Comparison of ENCODE assay signal across 10 mouse cellular contexts in genomic region chr17:50439365-50439764, GRCm38 (mm10).
DNase-seq lines count a peak whose midpoint lies in the region; ATAC-seq lines count a peak whose summit lies in the region.
"Had no signal": no experiment of that assay in that cellular context is flagged by ENCODE, and none has a peak within 500 bp of the region (broad histone marks: within the 10 kb centered on the region; RNA-seq: fewer than 3 reads in every experiment).

No protein-coding gene starts in this region.

- H3K4me2 ChIP-seq in kidney, embryonic 15.5 days = no peak overlapping the region
- no peak overlapping the region for H3K4me2 ChIP-seq in forebrain, embryonic 15.5 days (replicated peaks)
- H3K4me2 ChIP-seq: heart, embryonic 13.5 days had no signal

- H3K9me3 ChIP-seq in heart, embryonic 10.5 days = no peaks in the 10 kb centered on the region
- H3K9me3 ChIP-seq in kidney, embryonic 15.5 days (replicated peaks) = no peaks in the 10 kb centered on the region
- no peaks in the 10 kb centered on the region for H3K9me3 ChIP-seq in forebrain, embryonic 15.5 days
- H3K9me3 ChIP-seq: heart, embryonic 13.5 days had no signal

- H3K4me1 ChIP-seq in heart, embryonic 10.5 days = 0 out of 2 replicates have a peak, but pooled peaks cover 2% of the 10 kb centered on the region
- H3K4me1 ChIP-seq in kidney, embryonic 15.5 days = 0 out of 2 replicates have a peak, but pooled peaks cover 13% of the 10 kb centered on the region
- H3K4me1 ChIP-seq in forebrain, embryonic 15.5 days = 0 out of 2 replicates have a peak, but pooled peaks cover 4% of the 10 kb centered on the region

- peak; percentile 77; the same call in 1 of the 2 replicates for ATAC-seq in kidney, embryonic 15.5 days (replicated peaks; ENCODE audit: low FRiP score)
- ATAC-seq in forebrain, embryonic 15.5 days (replicated peaks) = no peak

- DNase-seq in heart, adult 11 months = peak; percentile 96
- no peak for DNase-seq in heart, embryonic 10.5 days (ENCODE audit: low spot score)
- peak; percentile 64 for DNase-seq in adipocyte (ENCODE audit: low spot score)
- DNase-seq in gastrocnemius, postnatal 25 days = peak; percentile 42
- DNase-seq in frontal cortex, postnatal 25 days (ENCODE audit: low spot score in 2 of 2) = no peak
- no peak for DNase-seq in ovary, postnatal 14 days (ENCODE audit: low spot score)
- DNase-seq: right cerebral cortex, postnatal 25 days had no signal

- no peak overlapping the region for H3K4me3 ChIP-seq in heart, embryonic 10.5 days
- H3K4me3 ChIP-seq in kidney, embryonic 15.5 days (replicated peaks) = no peak overlapping the region
- no peak overlapping the region for H3K4me3 ChIP-seq in forebrain, embryonic 15.5 days
- H3K4me3 ChIP-seq: heart, embryonic 13.5 days had no signal

- H3K36me3 ChIP-seq in heart, embryonic 10.5 days = no peaks in the 10 kb centered on the region
- no peaks in the 10 kb centered on the region for H3K36me3 ChIP-seq in kidney, embryonic 15.5 days
- H3K36me3 ChIP-seq in forebrain, embryonic 15.5 days = no peaks in the 10 kb centered on the region
- H3K36me3 ChIP-seq: heart, embryonic 13.5 days had no signal

- H3K27ac ChIP-seq in heart, embryonic 10.5 days = no peak overlapping the region
- H3K27ac ChIP-seq in kidney, embryonic 15.5 days = no peak overlapping the region
- H3K27ac ChIP-seq in forebrain, embryonic 15.5 days (replicated peaks) = no peak overlapping the region
- H3K27ac ChIP-seq: heart, embryonic 13.5 days had no signal

- H3K27me3 ChIP-seq in heart, embryonic 10.5 days (ENCODE audit: insufficient read depth, poor library complexity, severe bottlenecking) = no peaks in the 10 kb centered on the region; the same call in 1 of the 2 replicates
- no peaks in the 10 kb centered on the region for H3K27me3 ChIP-seq in kidney, embryonic 15.5 days
- no peaks in the 10 kb centered on the region for H3K27me3 ChIP-seq in forebrain, embryonic 15.5 days
- H3K27me3 ChIP-seq: heart, embryonic 13.5 days had no signal

- H3K9ac ChIP-seq in kidney, embryonic 15.5 days = no peak overlapping the region
- no peak overlapping the region for H3K9ac ChIP-seq in forebrain, embryonic 15.5 days (replicated peaks)
- H3K9ac ChIP-seq: heart, embryonic 13.5 days had no signal

- WGBS in heart, embryonic 10.5 days = 84% methylated on average over 3 of the region's 3 CpGs
- WGBS in kidney, embryonic 15.5 days = 46% methylated on average over 3 of the region's 3 CpGs
- 80% methylated on average over 3 of the region's 3 CpGs for WGBS in forebrain, embryonic 15.5 days

Comparison
In these comparisons a context has a peak if more than half of its experiments do, and no peak if none do; other contexts are left out.
1. DNase-seq: peak in heart, adult 11 months (single experiment), adipocyte (single experiment) and gastrocnemius, postnatal 25 days (single experiment); none in heart, embryonic 10.5 days (single experiment), frontal cortex, postnatal 25 days (0 of 2) and ovary, postnatal 14 days (single experiment).